Mouse (Mus musculus): ENCODE data around the gene Timm13.

The Timm13 gene

GRCm38 (mm10) chr10:80900318-80901247 is at the start of gene Timm13:
Gene Timm13, minus strand, starts transcription at chr10:80900969.
- DNase-seq (ENCODE audit: low read depth), result peak; percentile 98

GRCm38 (mm10) chr10:80950314-80950713 is 49.5 kb upstream of the Timm13 start:
- DNase-seq (ENCODE audit: low read depth), result no peak

GRCm38 (mm10) chr10:80949081-80949480 is 48.3 kb upstream of the Timm13 start:
- DNase-seq (ENCODE audit: low read depth), result no peak

GRCm38 (mm10) chr10:80948570-80948969 is 47.8 kb upstream of the Timm13 start:
- no peak for DNase-seq (ENCODE audit: low read depth)

- no peak for DNase-seq (ENCODE audit: low read depth)
Measured at GRCm38 (mm10) chr10:80947802-80948201, 47.0 kb upstream of the Timm13 start.

GRCm38 (mm10) chr10:80946684-80947437 is 46.1 kb upstream of the Timm13 start:
- DNase-seq (ENCODE audit: low read depth), result no peak

GRCm38 (mm10) chr10:80944231-80944630 is 43.5 kb upstream of the Timm13 start:
- DNase-seq (ENCODE audit: low read depth), result no peak

GRCm38 (mm10) chr10:80943701-80944100 is 42.9 kb upstream of the Timm13 start:
- DNase-seq (ENCODE audit: low read depth), result no peak

GRCm38 (mm10) chr10:80942919-80943318 is 42.1 kb upstream of the Timm13 start:
- no peak for DNase-seq (ENCODE audit: low read depth)

GRCm38 (mm10) chr10:80940988-80941347 is 40.2 kb upstream of the Timm13 start:
- DNase-seq (ENCODE audit: low read depth), result no peak

- no peak for DNase-seq (ENCODE audit: low read depth)
Measured at GRCm38 (mm10) chr10:80940320-80940987, 39.7 kb upstream of the Timm13 start.

GRCm38 (mm10) chr10:80939671-80940070 is 38.9 kb upstream of the Timm13 start:
- DNase-seq (ENCODE audit: low read depth), result peak; percentile 58

GRCm38 (mm10) chr10:80938831-80939550 is 38.2 kb upstream of the Timm13 start:
- no peak for DNase-seq (ENCODE audit: low read depth)

GRCm38 (mm10) chr10:80937646-80938045 is 36.9 kb upstream of the Timm13 start:
- DNase-seq (ENCODE audit: low read depth), result no peak

- no peak for DNase-seq (ENCODE audit: low read depth)
Measured at GRCm38 (mm10) chr10:80936810-80937164, 36.0 kb upstream of the Timm13 start.

- DNase-seq (ENCODE audit: low read depth), result no peak
Measured at GRCm38 (mm10) chr10:80936135-80936809, 35.5 kb upstream of the Timm13 start.

- DNase-seq (ENCODE audit: low read depth), result no peak
Measured at GRCm38 (mm10) chr10:80935698-80936097, 34.9 kb upstream of the Timm13 start.

GRCm38 (mm10) chr10:80935241-80935640 is 34.5 kb upstream of the Timm13 start:
- no peak for DNase-seq (ENCODE audit: low read depth)

- DNase-seq (ENCODE audit: low read depth), result no peak
Measured at GRCm38 (mm10) chr10:80934136-80934985, 33.6 kb upstream of the Timm13 start.

- DNase-seq (ENCODE audit: low read depth), result no peak
Measured at GRCm38 (mm10) chr10:80933421-80933979, 32.7 kb upstream of the Timm13 start.

All from c-Kit-positive CD71-positive TER-119-negative erythroid progenitor cells, embryonic 14.5 days (primary cell).